Mouse (Mus musculus) cerebral cortex, adult 2 months (tissue): ENCODE data around the gene Rasgrf1.

Experiments used
- WGBS: fragments of 180-500 bp; shearing (Covaris S2); methylation state at CpG from one replicate; pipeline ENCODE4 v1.1.7; 2018; 5-methylcytosine and 5-hydroxymethylcytosine counted together

The Rasgrf1 gene

GRCm38 (mm10) chr9:90040916-90041315 lies 131.2 kb downstream of the Rasgrf1 start:
- WGBS: 93% methylated on average over 2 of the region's 2 CpGs

GRCm38 (mm10) chr9:90041556-90041955 lies 131.8 kb downstream of the Rasgrf1 start:
- 85% methylated on average over 3 of the region's 3 CpGs for WGBS

GRCm38 (mm10) chr9:90042906-90043305 lies 133.2 kb downstream of the Rasgrf1 start:
- 97% methylated on average over 8 of the region's 8 CpGs for WGBS

- WGBS: 97% methylated on average over 7 of the region's 7 CpGs
Measured at GRCm38 (mm10) chr9:90045191-90045590, 135.5 kb downstream of the Rasgrf1 start.

GRCm38 (mm10) chr9:90047937-90048627 lies 138.4 kb downstream of the Rasgrf1 start:
- 65% methylated on average over 5 of the region's 5 CpGs for WGBS

- WGBS: 76% methylated on average over 2 of the region's 2 CpGs
Measured at GRCm38 (mm10) chr9:90053852-90054251, 144.1 kb downstream of the Rasgrf1 start, which contains the start of gene Ctsh. Gene Ctsh (plus strand): TSS chr9:90054152.

- WGBS: 1% methylated on average over 37 of the region's 37 CpGs
Measured at GRCm38 (mm10) chr9:90054371-90055145, 144.8 kb downstream of the Rasgrf1 start.

- WGBS: 48% methylated on average over 5 of the region's 5 CpGs
Measured at GRCm38 (mm10) chr9:90055409-90055808, 145.7 kb downstream of the Rasgrf1 start.

- WGBS: 76% methylated on average over 3 of the region's 3 CpGs
Measured at GRCm38 (mm10) chr9:90055911-90056310, 146.2 kb downstream of the Rasgrf1 start.

- WGBS: 88% methylated on average over 2 of the region's 2 CpGs
Measured at GRCm38 (mm10) chr9:90056716-90057115, 147.0 kb downstream of the Rasgrf1 start.

GRCm38 (mm10) chr9:90059828-90060573 lies 150.3 kb downstream of the Rasgrf1 start:
- 82% methylated on average over 9 of the region's 9 CpGs for WGBS

GRCm38 (mm10) chr9:90060574-90060875 lies 150.8 kb downstream of the Rasgrf1 start:
- 63% methylated on average over 2 of the region's 2 CpGs for WGBS

- 92% methylated on average over 5 of the region's 5 CpGs for WGBS
Measured at GRCm38 (mm10) chr9:90060932-90061331, 151.2 kb downstream of the Rasgrf1 start.

- WGBS: 85% methylated on average over 2 of the region's 2 CpGs
Measured at GRCm38 (mm10) chr9:90067341-90067740, 157.6 kb downstream of the Rasgrf1 start.

- 94% methylated on average over 6 of the region's 6 CpGs for WGBS
Measured at GRCm38 (mm10) chr9:90068786-90069185, 159.1 kb downstream of the Rasgrf1 start.

GRCm38 (mm10) chr9:90069485-90069884 lies 159.8 kb downstream of the Rasgrf1 start:
- 84% methylated on average over 7 of the region's 7 CpGs for WGBS

GRCm38 (mm10) chr9:90070174-90070573 lies 160.5 kb downstream of the Rasgrf1 start:
- 70% methylated on average over 7 of the region's 7 CpGs for WGBS

GRCm38 (mm10) chr9:90075336-90075735 lies 165.6 kb downstream of the Rasgrf1 start:
- 86% methylated on average over 4 of the region's 4 CpGs for WGBS

GRCm38 (mm10) chr9:90076131-90076530 lies 166.4 kb downstream of the Rasgrf1 start:
- WGBS: 85% methylated on average over 5 of the region's 5 CpGs
